Mouse (Mus musculus) kidney, postnatal 4 days (tissue): ENCODE measurements at regions not wholly inside any gene's neighbourhood (a gene's known extent, or its start where the extent isn't known, plus 50 kb on each side); places are given as distances from the start of the nearest gene placed in this dataset.

Experiments used
- DNase-seq, 2 experiments: peaks; one replicate each; pipeline ENCODE4 v3.0.0; 2021; ENCODE audit warnings: mixed read lengths in 2 of 2

DNA sequence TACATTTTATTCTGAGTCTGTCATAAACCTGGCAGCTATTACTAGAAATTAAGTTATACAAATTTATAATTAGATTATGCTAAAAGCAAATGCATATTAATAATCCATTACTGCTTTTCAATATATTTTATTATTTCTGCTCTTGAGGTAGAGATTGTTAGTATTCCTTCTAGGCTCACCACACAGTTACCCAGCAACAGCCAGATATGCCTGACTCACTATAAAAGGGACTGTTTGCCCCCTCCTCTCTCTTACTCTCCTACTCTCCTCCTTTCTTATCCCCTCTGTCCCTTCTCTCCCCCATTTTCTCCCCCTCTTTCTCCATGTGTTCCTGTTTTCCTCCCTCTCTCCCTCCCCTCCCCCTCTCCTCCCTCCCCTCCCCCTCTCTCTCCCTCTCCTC lies 98.7 kb downstream of the 4930505A04Rik start:
- no peak for DNase-seq

GRCm38 (mm10) chr11:30371963-30372362 lies 99.7 kb downstream of the 4930505A04Rik start:
- no peak for DNase-seq

- peak; percentile 15 to 24 for DNase-seq
Observed at GRCm38 (mm10) chr11:30369601-30370240, 101.7 kb upstream of the Sptbn1 start.

DNA sequence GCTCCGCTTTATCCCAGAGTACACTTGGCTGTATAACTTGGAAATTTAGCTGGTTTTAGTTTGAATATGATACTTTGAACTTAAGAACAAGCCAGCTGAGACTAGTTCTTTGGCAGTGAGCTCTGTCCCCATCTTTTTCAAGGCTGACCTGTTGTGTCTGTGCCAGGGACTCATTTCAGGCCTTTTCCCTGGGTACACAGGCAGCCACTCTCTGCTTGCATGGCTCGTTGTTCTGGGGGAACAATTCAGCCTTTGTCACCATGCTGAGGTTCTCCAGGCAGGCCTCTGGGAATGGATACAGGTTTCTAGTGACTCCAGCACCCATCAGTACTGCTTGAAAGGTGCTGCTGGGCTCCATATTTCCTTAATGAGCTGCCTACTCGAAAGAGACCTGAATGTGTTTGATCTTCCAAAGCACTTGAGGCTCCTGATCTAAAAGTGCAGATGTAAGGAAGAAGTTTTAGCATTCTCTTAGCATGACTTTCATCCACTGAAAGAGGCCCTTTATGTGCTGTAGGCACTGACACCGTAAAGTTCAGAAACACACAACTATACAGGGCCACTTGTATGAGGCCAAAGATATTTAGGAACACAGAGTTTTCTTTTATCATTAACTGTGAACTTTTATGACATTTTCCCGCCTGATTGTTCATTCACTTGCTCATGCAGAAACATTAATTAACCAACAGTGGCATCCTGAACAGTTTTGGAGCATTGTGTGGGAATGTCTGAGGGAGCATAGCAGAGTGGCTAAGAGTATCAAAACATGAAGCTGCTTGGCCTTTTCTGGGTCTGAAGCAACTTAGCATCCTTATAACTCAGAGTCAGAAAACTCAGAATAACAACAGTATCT lies 99.6 kb upstream of the Sptbn1 start:
- DNase-seq, result peak; percentile 12 to 34

GRCm38 (mm10) chr11:30366491-30366890 lies 98.5 kb upstream of the Sptbn1 start:
- no peak for DNase-seq

DNA sequence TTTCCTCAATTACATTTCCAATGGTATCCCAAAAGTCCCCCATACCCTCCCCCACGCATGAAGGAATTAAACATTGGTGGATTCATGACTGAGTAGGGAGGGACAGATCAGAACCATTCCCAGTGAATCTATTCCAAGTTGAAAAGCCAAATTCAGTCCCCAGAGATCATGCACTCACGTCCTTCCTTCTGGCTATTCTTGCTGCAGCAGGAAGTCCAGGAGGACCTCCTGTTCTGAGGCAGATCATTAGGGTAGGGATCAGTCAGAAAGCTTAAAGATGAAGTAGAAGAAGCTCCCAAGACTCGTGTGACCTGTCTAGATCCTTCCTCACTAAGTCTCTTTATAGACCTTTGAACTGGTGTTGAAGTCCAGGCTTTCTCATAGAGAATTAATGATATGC lies 97.0 kb upstream of the Sptbn1 start:
- no peak for DNase-seq

- no peak for DNase-seq
Observed at GRCm38 (mm10) chr11:30364591-30364990, 96.6 kb upstream of the Sptbn1 start.

GRCm38 (mm10) chr11:30358196-30358595 lies 90.2 kb upstream of the Sptbn1 start:
- no peak for DNase-seq

DNA sequence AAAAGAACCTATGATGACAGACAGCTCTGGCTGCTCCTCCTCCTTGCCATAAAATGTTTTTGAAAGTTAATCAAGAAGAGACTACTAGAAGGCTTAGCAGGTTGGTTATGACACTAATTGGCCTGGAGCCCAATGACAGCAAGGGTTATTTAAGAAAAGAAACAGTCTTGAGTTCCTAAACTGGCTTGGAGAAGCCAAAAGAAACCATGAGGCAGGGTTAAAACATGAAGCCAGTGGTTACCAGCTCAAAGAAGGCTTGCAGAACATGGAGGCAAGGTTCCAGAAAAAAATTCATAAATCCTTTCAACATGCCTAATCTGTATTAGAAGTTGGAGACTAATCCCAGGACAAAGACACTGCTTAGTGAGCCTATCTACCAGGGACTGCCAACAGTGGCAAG lies 87.4 kb upstream of the Sptbn1 start:
- DNase-seq, result no peak

- peak in 1 of 2 experiments; percentile 7 for DNase-seq
Observed at GRCm38 (mm10) chr11:30326371-30326770, 58.4 kb upstream of the Sptbn1 start.
